Mouse (Mus musculus) heart, adult 2 months (tissue): Measurements from ENCODE around the gene Prpf40b. TPM values are rescaled to one million over a fixed set of nuclear protein-coding genes. Genes with fewer than 3 reads are reported as not detected.

Experiments
- DNase-seq, 2 experiments: peaks; one replicate each; pipeline ENCODE4 v3.0.0; 2021
- H3K27ac ChIP-seq: fragments of 200-600 bp; 2 replicates; pipeline ENCODE4 v1.8.1; 2022
- H3K27me3 ChIP-seq: fragments of 200-500 bp; 2 replicates; pipeline ENCODE4 v1.6.1; 2012; ENCODE audit warnings: mild to moderate bottlenecking, low read length, inconsistent platforms, mixed read lengths; ENCODE audit not compliant: control insufficient read depth, insufficient read depth
- H3K36me3 ChIP-seq: fragments of 200-500 bp; 2 replicates; pipeline ENCODE4 v1.6.1; 2012; ENCODE audit warnings: low read length, inconsistent platforms; ENCODE audit not compliant: control insufficient read depth, insufficient read depth
- H3K4me1 ChIP-seq: fragments of 200-500 bp; 2 replicates; pipeline ENCODE4 v1.6.1; 2011; ENCODE audit warnings: low read length; ENCODE audit not compliant: control insufficient read depth, insufficient read depth
- H3K4me3 ChIP-seq: fragments of 200-600 bp; 2 replicates; pipeline ENCODE4 v1.8.1; 2022
- H3K79me2 ChIP-seq: fragments of 200-500 bp; replicated peaks from 2 replicates; pipeline ENCODE4 v1.6.1; 2012; ENCODE audit warnings: mild to moderate bottlenecking, inconsistent platforms, low read length, moderate library complexity, mixed read lengths; ENCODE audit not compliant: control insufficient read depth, insufficient read depth
- H3K9ac ChIP-seq: fragments of 200-500 bp; 2 replicates; pipeline ENCODE4 v1.6.1; 2012; ENCODE audit warnings: low read depth, mild to moderate bottlenecking, control low read depth, inconsistent platforms, low read length, mixed read lengths
- CTCF ChIP-seq: fragments of 200-600 bp; IDR thresholded peaks from 2 replicates; pipeline ENCODE4 v1.8.1; 2022; ENCODE audit warnings: antibody characterized with exemption, mild to moderate bottlenecking, moderate library complexity
- EP300 ChIP-seq: fragments of 200-500 bp; IDR thresholded peaks from 2 replicates; pipeline ENCODE4 v1.6.1; 2011; ENCODE audit warnings: low read depth, low read length, control low read depth; ENCODE audit not compliant: insufficient read depth
- POLR2A ChIP-seq: fragments of 200-500 bp; IDR thresholded peaks from 2 replicates; pipeline ENCODE4 v1.6.1; 2011; ENCODE audit warnings: mild to moderate bottlenecking, low read depth, low read length, control low read depth; ENCODE audit not compliant: insufficient read depth
- WGBS: fragments of 180-500 bp; shearing (Covaris S2); methylation state at CpG from one replicate; pipeline ENCODE4 v1.1.7; 2018; 5-methylcytosine and 5-hydroxymethylcytosine counted together
- intact Hi-C: fragments of 180-260 bp; cut with DNase I; formaldehyde crosslinking; loops from one replicate; pipeline ENCODE4 v1.15.1; 2025
- polyA plus RNA-seq: library from polyadenylated mRNA; depleted of rRNA; stranded (reverse); fragments of >200 nt; gene quantifications from 2 replicates; pipeline ENCODE4 v1.2.3, GENCODE M21; 2012
- total RNA-seq, 2 experiments: library from RNA; stranded (reverse); gene quantifications; 2 replicates each; pipeline ENCODE4 v1.2.3; 2021

The Prpf40b gene
- total and polyA plus RNA-seq, 3 experiments: 18.9 to 39.7 (median 23.4) TPM

GRCm38 (mm10) chr15:99324151-99324550, 29.3 kb downstream of the Prpf40b start:
- H3K27ac ChIP-seq: peak overlapping the region; percentile 71
- no peaks in the 10 kb centered on the region for H3K79me2 ChIP-seq
- WGBS: 43% methylated on average over 9 of the region's 9 CpGs
- peaks cover 33% of the 10 kb centered on the region for H3K4me1 ChIP-seq
- no peak overlapping the region for H3K9ac ChIP-seq
- H3K4me3 ChIP-seq: no peak overlapping the region
- peaks cover 15% of the 10 kb centered on the region for H3K36me3 ChIP-seq
- intact Hi-C loops: no loop called here
- H3K27me3 ChIP-seq: no peaks in the 10 kb centered on the region
- no peak for DNase-seq
- no peak for TF ChIP-seq CTCF
- 0 out of 2 replicates have a peak, but pooled peaks have one; percentile 23 for TF ChIP-seq EP300

GRCm38 (mm10) chr15:99325598-99325997, 30.7 kb downstream of the Prpf40b start:
- intact Hi-C loops: no loop called here
- WGBS: 83% methylated on average over 6 of the region's 6 CpGs
- no peak overlapping the region for H3K4me3 ChIP-seq
- H3K79me2 ChIP-seq: no peaks in the 10 kb centered on the region
- peak overlapping the region; percentile 71 for H3K27ac ChIP-seq
- no peak overlapping the region for H3K9ac ChIP-seq
- H3K27me3 ChIP-seq: no peaks in the 10 kb centered on the region
- peaks cover 10% of the 10 kb centered on the region for H3K36me3 ChIP-seq
- peaks cover 32% of the 10 kb centered on the region for H3K4me1 ChIP-seq
- TF ChIP-seq EP300: no peak
- TF ChIP-seq CTCF: no peak
- TF ChIP-seq POLR2A: no peak
- DNase-seq: no peak

- peaks cover 34% of the 10 kb centered on the region for H3K4me1 ChIP-seq
- H3K9ac ChIP-seq: no peak overlapping the region
- H3K79me2 ChIP-seq: no peaks in the 10 kb centered on the region
- H3K27ac ChIP-seq: peak overlapping the region; percentile 71
- DNase-seq: peak in 1 of 2 experiments; percentile 64
- TF ChIP-seq EP300: peak; percentile 78
- no peak for TF ChIP-seq CTCF
- peak; percentile 49; the same call in 1 of the 2 replicates for TF ChIP-seq POLR2A
- no peak overlapping the region for H3K4me3 ChIP-seq
- H3K36me3 ChIP-seq: peaks cover 8% of the 10 kb centered on the region
- 34% methylated on average over 2 of the region's 2 CpGs for WGBS
- intact Hi-C loops: loop anchor here (1.0 to 2.0 kb wide), 2 partner anchors 9 to 44 kb away; partner anchors contain the start of gene Fmnl3
- H3K27me3 ChIP-seq: no peaks in the 10 kb centered on the region
Observed at GRCm38 (mm10) chr15:99326407-99326806, 31.5 kb downstream of the Prpf40b start.

GRCm38 (mm10) chr15:99326959-99327358, 32.1 kb downstream of the Prpf40b start:
- WGBS: 72% methylated on average over 1 of the region's 1 CpGs
- Histone ChIP-seq H3K27me3 (no peaks in the 10 kb centered on the region), H3K9ac (no peak overlapping the region), H3K79me2 (no peaks in the 10 kb centered on the region), H3K27ac (peak overlapping the region; percentile 71), H3K4me3 (no peak overlapping the region), H3K36me3 (peaks cover 8% of the 10 kb centered on the region), H3K4me1 (peaks cover 36% of the 10 kb centered on the region)
- intact Hi-C loops: loop anchor here (1.0 to 2.0 kb wide), 2 partner anchors 10 to 44 kb away; partner anchors contain the start of gene Fmnl3
- TF ChIP-seq EP300: no peak
- peak; percentile 83 for TF ChIP-seq CTCF
- no peak for TF ChIP-seq POLR2A
- peak in 1 of 2 experiments; percentile 66 for DNase-seq

DNA sequence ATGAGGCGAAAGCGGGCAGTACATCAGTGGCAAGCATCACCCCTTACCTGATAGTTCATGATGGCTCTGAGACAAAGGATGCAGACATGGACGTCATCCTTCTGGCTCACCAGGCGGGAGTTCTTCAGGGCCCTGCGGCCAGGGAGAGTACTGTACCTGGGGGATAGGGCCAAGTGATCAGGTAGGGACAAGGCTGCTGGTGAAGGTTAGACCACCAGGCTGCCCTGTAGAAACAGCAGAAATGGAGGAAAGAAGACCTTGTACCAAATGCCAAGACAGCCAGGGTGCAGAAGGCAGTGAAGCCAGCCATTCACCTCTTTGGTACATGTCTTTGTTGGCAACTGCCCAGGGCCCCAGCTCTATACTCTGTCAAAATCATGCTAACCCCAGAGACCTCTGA, 33.1 kb downstream of the Prpf40b start:
- Histone ChIP-seq H3K9ac (no peak overlapping the region), H3K36me3 (peaks cover 15% of the 10 kb centered on the region), H3K27me3 (no peaks in the 10 kb centered on the region), H3K79me2 (no peaks in the 10 kb centered on the region), H3K4me1 (peaks cover 44% of the 10 kb centered on the region), H3K4me3 (no peak overlapping the region), H3K27ac (peak overlapping the region; percentile 4; the same call in 1 of the 2 replicates)
- intact Hi-C loops: no loop called here
- no peak for DNase-seq
- no peak for TF ChIP-seq POLR2A
- no peak for TF ChIP-seq CTCF
- no peak for TF ChIP-seq EP300
- 96% methylated on average over 5 of the region's 5 CpGs for WGBS

GRCm38 (mm10) chr15:99330324-99330723, 35.4 kb downstream of the Prpf40b start:
- H3K79me2 ChIP-seq: no peaks in the 10 kb centered on the region
- H3K4me1 ChIP-seq: peaks cover 55% of the 10 kb centered on the region
- 54% methylated on average over 2 of the region's 2 CpGs for WGBS
- TF ChIP-seq EP300: no peak
- TF ChIP-seq POLR2A: no peak
- no peak for TF ChIP-seq CTCF
- no peak overlapping the region; the same call in 1 of the 2 replicates for H3K4me3 ChIP-seq
- H3K27ac ChIP-seq: peak overlapping the region; percentile 95
- no peaks in the 10 kb centered on the region for H3K27me3 ChIP-seq
- peak in 1 of 2 experiments; percentile 25 for DNase-seq
- no peak overlapping the region for H3K9ac ChIP-seq
- peaks cover 15% of the 10 kb centered on the region for H3K36me3 ChIP-seq
- intact Hi-C loops: no loop called here
